Mouse (Mus musculus) kidney, adult 18-20 months (tissue): ENCODE measurements at regions not wholly inside any gene's neighbourhood (a gene's known extent, or its start where the extent isn't known, plus 50 kb on each side); places are given as distances from the start of the nearest gene placed in this dataset.
"Not testable (repeated sequence)": the region's sequence is repeated elsewhere in the genome, so short reads cannot be mapped to it uniquely, and the experiment has no call there.

ENCODE experiments used
- DNase-seq: peaks from one replicate; pipeline ENCODE4 v3.0.0; 2021

GRCm38 (mm10) chr12:79989582-79990110, 123.2 kb downstream of the Zfp36l1 start:
- DNase-seq, result no peak

GRCm38 (mm10) chr12:79988401-79989358, 124.1 kb downstream of the Zfp36l1 start:
- no peak for DNase-seq

GRCm38 (mm10) chr12:79986241-79986976, 126.4 kb downstream of the Zfp36l1 start:
- no peak for DNase-seq

- no peak for DNase-seq
Measured at GRCm38 (mm10) chr12:79984985-79985747, 127.6 kb downstream of the Zfp36l1 start.

GRCm38 (mm10) chr12:79984025-79984790, 128.6 kb downstream of the Zfp36l1 start:
- DNase-seq, result no peak

GRCm38 (mm10) chr12:79983232-79983631, 129.6 kb downstream of the Zfp36l1 start:
- no peak for DNase-seq

- not testable (repeated sequence) for DNase-seq
Measured at GRCm38 (mm10) chr12:79982497-79982896, 130.3 kb downstream of the Zfp36l1 start.

- DNase-seq, result no peak
Measured at GRCm38 (mm10) chr12:79980711-79981110, 132.1 kb downstream of the Zfp36l1 start.

GRCm38 (mm10) chr12:79977136-79977535, 135.7 kb downstream of the Zfp36l1 start:
- DNase-seq, result no peak

- no peak for DNase-seq
Measured at GRCm38 (mm10) chr12:79975466-79976239, 137.2 kb downstream of the Zfp36l1 start.

- DNase-seq, result no peak
Measured at GRCm38 (mm10) chr12:79975050-79975449, 137.8 kb downstream of the Zfp36l1 start.

GRCm38 (mm10) chr12:79974530-79974929, 138.3 kb downstream of the Zfp36l1 start:
- no peak for DNase-seq

GRCm38 (mm10) chr12:79973566-79974230, 139.1 kb downstream of the Zfp36l1 start:
- DNase-seq, result no peak

GRCm38 (mm10) chr12:79970981-79971390, 141.8 kb downstream of the Zfp36l1 start:
- DNase-seq, result no peak

- no peak for DNase-seq
Measured at GRCm38 (mm10) chr12:79970227-79970901, 142.4 kb downstream of the Zfp36l1 start.

GRCm38 (mm10) chr12:79969346-79970226, 143.2 kb downstream of the Zfp36l1 start:
- peak; percentile 68 for DNase-seq

- DNase-seq, result no peak
Measured at GRCm38 (mm10) chr12:79968676-79969075, 144.1 kb downstream of the Zfp36l1 start.

- DNase-seq, result no peak
Measured at GRCm38 (mm10) chr12:79967491-79968255, 145.1 kb downstream of the Zfp36l1 start.
